Mouse (Mus musculus) adrenal gland, adult 2 months (tissue): ENCODE measurements around the gene Eif4e1b. TPM values are rescaled to one million over a fixed set of nuclear protein-coding genes. Genes with fewer than 3 reads are reported as not detected.

Experiments used
- polyA plus RNA-seq: library from polyadenylated mRNA; depleted of rRNA; stranded (reverse); fragments of >200 nt; gene quantifications from 2 replicates; pipeline ENCODE4 v1.2.3, GENCODE M21; 2012; rRNA removed
- total RNA-seq, 2 experiments: library from RNA; stranded (reverse); gene quantifications; 2 replicates each; pipeline ENCODE4 v1.2.3; 2021

Eif4e1b gene
- total and polyA plus RNA-seq, 3 experiments, result not detected

Other genes with a start within 250 kb of the Eif4e1b start
- 100 to 1,000 TPM; 185 to 194 TPM for gene 4833439L19Rik, start 218.6 kb upstream of the Eif4e1b start, total RNA-seq
- gene 4833439L19Rik, start 218.6 kb upstream of the Eif4e1b start, polyA plus RNA-seq, result 156 and 161 TPM in 2 replicates
- gene Arl10, start 209.0 kb upstream of the Eif4e1b start, total RNA-seq, result 10 to 100 TPM; 35.4 to 61.7 TPM
- gene Arl10, start 209.0 kb upstream of the Eif4e1b start, polyA plus RNA-seq, result 62.5 and 69.5 TPM in 2 replicates
- gene Nop16, start 193.9 kb upstream of the Eif4e1b start, total RNA-seq, result 10 to 100 TPM; 57.9 to 59.3 TPM
- gene Nop16, start 193.9 kb upstream of the Eif4e1b start, polyA plus RNA-seq, result 3.2 and 3.3 TPM in 2 replicates
- gene Higd2a, start 193.8 kb upstream of the Eif4e1b start, total RNA-seq, result 100 to 1,000 TPM; 275 to 281 TPM
- 169 TPM in 2 replicates for gene Higd2a, start 193.8 kb upstream of the Eif4e1b start, polyA plus RNA-seq
- 100 to 1,000 TPM in 1 of 2 experiments, 10 to 100 TPM in 1; 73.6 to 190 TPM for gene Cltb, start 172.7 kb upstream of the Eif4e1b start, total RNA-seq
- 60.3 and 70.6 TPM in 2 replicates for gene Cltb, start 172.7 kb upstream of the Eif4e1b start, polyA plus RNA-seq
- 10 to 100 TPM; 79.4 to 82.3 TPM for gene Faf2, start 162.2 kb upstream of the Eif4e1b start, total RNA-seq
- 15.7 and 21.0 TPM in 2 replicates for gene Faf2, start 162.2 kb upstream of the Eif4e1b start, polyA plus RNA-seq
- gene Rnf44, start 90.1 kb upstream of the Eif4e1b start, total RNA-seq, result 100 to 1,000 TPM; 114 to 119 TPM
- 511 and 555 TPM in 2 replicates for gene Rnf44, start 90.1 kb upstream of the Eif4e1b start, polyA plus RNA-seq
- gene Cdhr2, start 82.5 kb upstream of the Eif4e1b start, total RNA-seq, result under 1 TPM in 1 of 2 experiments, not detected in 1; 0.06 TPM
- gene Cdhr2, start 82.5 kb upstream of the Eif4e1b start, polyA plus RNA-seq, result not detected in 2 replicates
- gene Gprin1, start 34.1 kb upstream of the Eif4e1b start, total RNA-seq, result 1 to 10 TPM; 2.3 to 4.3 TPM
- 1.9 and 2.6 TPM in 2 replicates for gene Gprin1, start 34.1 kb upstream of the Eif4e1b start, polyA plus RNA-seq
- gene Sncb, start 17.4 kb upstream of the Eif4e1b start, total RNA-seq, result 1 to 10 TPM; 1.5 to 2.0 TPM
- 2.2 and 5.4 TPM in 2 replicates for gene Sncb, start 17.4 kb upstream of the Eif4e1b start, polyA plus RNA-seq
- 10 to 100 TPM; 36.0 to 42.7 TPM for gene Tspan17, start 5.4 kb downstream of the Eif4e1b start, total RNA-seq
- 31.1 and 34.0 TPM in 2 replicates for gene Tspan17, start 5.4 kb downstream of the Eif4e1b start, polyA plus RNA-seq
- 1 to 10 TPM; 7.2 to 9.1 TPM for gene Unc5a, start 165.4 kb downstream of the Eif4e1b start, total RNA-seq
- 26.5 and 27.9 TPM in 2 replicates for gene Unc5a, start 165.4 kb downstream of the Eif4e1b start, polyA plus RNA-seq
- 1 to 10 TPM; 1.2 to 2.5 TPM for gene Hk3, start 237.4 kb downstream of the Eif4e1b start, total RNA-seq
- gene Hk3, start 237.4 kb downstream of the Eif4e1b start, polyA plus RNA-seq, result 1.7 and 1.9 TPM in 2 replicates